Mouse (Mus musculus) erythroblast, embryonic 14.5 days (primary cell): Measurements from ENCODE around the gene Cgref1.

Experiments used
- GATA1 ChIP-seq: IDR thresholded peaks from 2 replicates; pipeline ENCODE4 v1.6.1; 2012; ENCODE audit warnings: low read length, inconsistent platforms, mixed read lengths
- TAL1 ChIP-seq: IDR thresholded peaks from 3 replicates; pipeline ENCODE4 v1.6.1; 2012; ENCODE audit warnings: low read length, inconsistent platforms, mixed read lengths

GRCm38 (mm10) chr5:30925217-30925616, 20.2 kb downstream of the Cgref1 start:
- TF ChIP-seq GATA1 (no peak), TAL1 (no peak)
